Mouse (Mus musculus): ENCODE data around the gene Olfr1472. TPM values are rescaled to one million over a fixed set of nuclear protein-coding genes. Genes with fewer than 3 reads are reported as not detected.
"Not testable (repeated sequence)": the region's sequence is repeated elsewhere in the genome, so short reads cannot be mapped to it uniquely, and the experiment has no call there.

The Olfr1472 gene
- total RNA-seq (2017) = not detected in 2 replicates

DNA sequence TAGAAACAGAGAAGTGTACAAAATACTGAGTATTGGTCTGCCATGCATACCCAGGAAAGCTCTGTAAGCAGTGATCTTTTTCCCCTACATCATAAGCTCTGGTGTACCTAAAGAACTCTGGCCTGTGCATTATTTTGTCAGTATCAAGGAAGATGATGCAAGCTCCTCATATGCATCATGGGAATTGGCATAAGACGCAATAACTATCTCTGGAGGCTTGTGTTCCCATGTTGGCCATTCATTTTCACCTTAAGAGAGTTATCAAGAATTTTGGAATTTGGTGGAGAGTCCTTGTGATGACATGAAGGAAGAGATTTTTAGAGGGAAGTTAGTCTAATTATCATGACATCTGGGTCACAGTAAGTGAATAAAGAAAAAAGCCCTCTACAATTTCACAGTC is at the start of gene Olfr1472:
Olfr1472 (minus strand) TSS at position 101 of the 400 bp plus-strand sequence.
- ATAC-seq (ENCODE audit: extremely low read depth, insufficient number of reproducible peaks, low FRiP score, poor library complexity, severe bottlenecking) = no peak

DNA sequence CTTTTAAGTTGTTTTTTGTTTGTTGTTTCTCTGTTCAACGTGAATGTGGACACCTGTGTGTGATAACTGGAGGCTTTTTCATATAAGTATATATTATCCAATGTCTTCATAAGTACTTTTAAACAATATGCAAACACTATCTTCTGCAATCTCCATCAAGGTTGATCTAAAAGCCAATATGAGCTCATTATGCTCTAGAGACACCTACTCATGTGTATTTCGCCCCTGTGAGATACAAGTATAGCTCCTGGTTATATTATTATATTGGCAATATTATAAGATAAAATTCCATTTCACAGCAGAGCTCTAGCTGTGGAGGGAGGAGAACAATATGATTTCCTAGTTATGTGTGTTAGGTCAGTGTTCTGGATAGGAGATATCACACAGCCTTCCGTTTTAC is 44.4 kb upstream of the Olfr1472 start, which contains the start of gene Olfr1477:
Olfr1477 (plus strand) TSS at position 301 of the 400 bp plus-strand sequence.
- no peak for ATAC-seq (ENCODE audit: extremely low read depth, insufficient number of reproducible peaks, low FRiP score, poor library complexity, severe bottlenecking)

DNA sequence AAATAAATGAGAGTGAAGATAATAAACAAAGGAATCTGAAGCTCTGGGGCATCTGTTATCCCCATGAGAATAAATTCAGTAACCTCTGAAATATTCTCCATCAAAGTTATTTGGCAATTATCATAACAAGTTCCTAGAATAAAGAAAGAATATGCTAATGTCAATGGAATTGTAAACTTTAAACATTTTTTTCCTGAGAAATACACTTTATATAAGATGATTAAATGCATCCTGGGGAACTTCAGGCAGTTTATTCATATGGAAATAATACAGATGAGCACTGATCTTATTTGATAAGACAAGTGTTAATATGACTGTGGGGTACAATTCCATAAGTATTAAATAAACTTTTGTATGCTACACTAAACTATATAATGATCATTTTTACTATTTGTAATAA is 24.2 kb upstream of the Olfr1472 start, which contains the start of gene Olfr1475:
Olfr1475 (minus strand) TSS at position 101 of the 400 bp plus-strand sequence.
- no peak for ATAC-seq (ENCODE audit: extremely low read depth, insufficient number of reproducible peaks, low FRiP score, poor library complexity, severe bottlenecking)

DNA sequence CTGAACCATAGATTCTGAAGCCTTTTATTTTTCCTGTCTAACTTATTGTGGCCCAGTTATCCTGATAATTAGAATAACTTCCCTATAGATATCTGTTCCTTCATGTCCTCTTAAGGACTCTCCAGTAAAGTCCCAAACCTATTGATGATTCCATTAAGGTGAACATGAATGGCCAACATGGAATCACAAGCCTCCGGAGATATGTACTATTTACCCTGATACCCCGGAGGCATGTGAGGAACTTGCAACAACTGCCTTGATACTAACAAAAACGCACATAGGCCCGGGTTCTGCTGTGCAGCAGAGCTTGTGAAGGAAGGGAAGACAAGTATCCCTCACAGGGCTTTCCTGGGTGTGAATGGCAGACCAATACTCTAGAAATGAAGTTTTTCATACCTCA is 13.4 kb upstream of the Olfr1472 start, which contains the start of gene Olfr1474:
Olfr1474 (plus strand) TSS at position 301 of the 400 bp plus-strand sequence.
- not testable (repeated sequence) for ATAC-seq (ENCODE audit: extremely low read depth, insufficient number of reproducible peaks, low FRiP score, poor library complexity, severe bottlenecking)

DNA sequence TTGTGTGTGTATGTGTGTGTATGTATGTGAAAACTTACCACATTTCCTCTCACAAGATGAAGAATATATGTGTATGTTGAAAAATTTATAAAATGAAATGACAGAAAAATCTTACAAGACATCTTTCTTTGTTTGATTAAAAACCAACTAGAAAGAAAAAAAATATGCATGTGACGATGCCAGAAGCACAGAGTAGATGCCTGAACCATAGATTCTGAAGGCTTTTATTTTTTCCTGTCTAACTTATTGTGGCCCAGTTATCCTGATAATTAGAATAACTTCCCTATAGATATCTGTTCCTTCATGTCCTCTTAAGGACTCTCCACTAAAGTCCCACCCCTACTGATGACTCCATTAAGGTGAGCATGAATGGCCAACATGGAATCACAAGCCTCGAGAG is 12.8 kb downstream of the Olfr1472 start, which contains the start of gene Olfr1471:
Olfr1471 (plus strand) TSS at position 301 of the 400 bp plus-strand sequence.
- not testable (repeated sequence) for ATAC-seq (ENCODE audit: extremely low read depth, insufficient number of reproducible peaks, low FRiP score, poor library complexity, severe bottlenecking)

DNA sequence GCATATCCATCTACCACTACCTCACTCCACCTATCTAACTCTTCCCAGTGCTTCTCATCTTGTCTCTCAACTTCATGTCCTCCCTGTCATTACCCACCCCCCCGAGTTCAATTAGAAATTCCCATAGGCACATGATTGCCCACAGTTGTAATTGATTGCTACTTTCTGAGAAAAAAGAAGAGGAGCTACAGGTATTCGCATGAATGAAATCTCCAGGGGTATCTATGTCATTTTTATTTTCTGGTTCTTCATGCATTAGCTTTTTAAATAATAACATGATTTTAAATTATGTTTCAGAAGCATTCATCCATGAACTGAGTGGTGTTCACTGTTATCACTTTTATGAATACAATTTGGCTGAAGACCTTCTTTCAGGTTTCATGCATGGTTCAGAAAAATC is 48.3 kb downstream of the Olfr1472 start, which contains the start of gene Olfr1469:
Olfr1469 (plus strand) TSS at position 301 of the 400 bp plus-strand sequence.
- no peak for ATAC-seq (ENCODE audit: extremely low read depth, insufficient number of reproducible peaks, low FRiP score, poor library complexity, severe bottlenecking)

Other genes starting within 250 kb of the Olfr1472 start
- not detected in 2 replicates for gene Olfr1463, start 224.8 kb downstream of the Olfr1472 start, total RNA-seq (2017)
- not detected in 2 replicates for gene Olfr1465, start 140.5 kb downstream of the Olfr1472 start, total RNA-seq (2017)
- gene Olfr1466, start 117.2 kb downstream of the Olfr1472 start, total RNA-seq (2017) = not detected in 2 replicates
- gene Olfr1467, start 93.8 kb downstream of the Olfr1472 start, total RNA-seq (2017) = 0.49 TPM in 1 of 2 replicates, not detected in the other
- gene Olfr1469, start 48.2 kb downstream of the Olfr1472 start, total RNA-seq (2017) = not detected in 2 replicates
- gene Olfr1471, start 12.7 kb downstream of the Olfr1472 start, total RNA-seq (2017) = 0.12 TPM in 1 of 2 replicates, not detected in the other
- not detected in 2 replicates for gene Olfr1474, start 13.5 kb upstream of the Olfr1472 start, total RNA-seq (2017)
- not detected in 2 replicates for gene Olfr1475, start 24.1 kb upstream of the Olfr1472 start, total RNA-seq (2017)
- gene Olfr1477, start 44.5 kb upstream of the Olfr1472 start, total RNA-seq (2017) = not detected in 2 replicates
- 1.2 TPM in 1 of 2 replicates, not detected in the other for gene Olfr1480, start 71.8 kb upstream of the Olfr1472 start, total RNA-seq (2017)
- gene Olfr1484, start 127.4 kb upstream of the Olfr1472 start, total RNA-seq (2017) = not detected in 2 replicates
- not detected in 2 replicates for gene Olfr1487, start 161.3 kb upstream of the Olfr1472 start, total RNA-seq (2017)
- not detected in 2 replicates for gene Olfr1489, start 175.5 kb upstream of the Olfr1472 start, total RNA-seq (2017)
- 0.12 TPM in 1 of 2 replicates, not detected in the other for gene Olfr1490, start 195.0 kb upstream of the Olfr1472 start, total RNA-seq (2017)
- not detected in 2 replicates for gene Olfr1491, start 241.2 kb upstream of the Olfr1472 start, total RNA-seq (2017)

Data from neutrophil, adult 5-6 weeks (primary cell).